Mouse (Mus musculus): ENCODE results near the gene Atraid. TPM values are rescaled to one million over a fixed set of nuclear protein-coding genes. Genes with fewer than 3 reads are reported as not detected.
"Not testable (repeated sequence)": the region's sequence is repeated elsewhere in the genome, so short reads cannot be mapped to it uniquely, and the experiment has no call there.

The Atraid gene
- polyA plus RNA-seq, 1 experiment: 95.6 TPM

- no peak for TF ChIP-seq POLR2A (IDR thresholded peaks at IDR 0.05; ENCODE audit: borderline replicate concordance, control insufficient read depth, low read depth, low read length)
- TF ChIP-seq CTCF (IDR thresholded peaks at IDR 0.05; ENCODE audit: control insufficient read depth, insufficient read depth, low read length): no peak
- no peaks in the 10 kb centered on the region for H3K4me1 ChIP-seq (ENCODE audit: control insufficient read depth, insufficient read depth, low read length)
- 8% methylated on average over 5 of the region's 5 CpGs for whole genome bisulfite sequencing
- H3K27ac ChIP-seq (ENCODE audit: control insufficient read depth, insufficient read depth, low read depth, low read length, poor library complexity): no peak overlapping the region
- no peak overlapping the region for H3K4me3 ChIP-seq (replicated peaks; ENCODE audit: control insufficient read depth, low read depth, low read length)
Measured at GRCm38 (mm10) chr5:31047074-31047473, 1.0 kb upstream of the Atraid start.

- TF ChIP-seq POLR2A (IDR thresholded peaks at IDR 0.05; ENCODE audit: borderline replicate concordance, control insufficient read depth, low read depth, low read length) (no peak), CTCF (IDR thresholded peaks at IDR 0.05; ENCODE audit: control insufficient read depth, insufficient read depth, low read length) (peak; percentile 58)
- Histone ChIP-seq H3K4me3 (replicated peaks; ENCODE audit: control insufficient read depth, low read depth, low read length) (peak within 1 kb of the TSS; percentile 86), H3K4me1 (ENCODE audit: control insufficient read depth, insufficient read depth, low read length) (peaks cover 1% of the 10 kb centered on the region; the same call in 1 of the 2 replicates), H3K27ac (ENCODE audit: control insufficient read depth, insufficient read depth, low read depth, low read length, poor library complexity) (peak within 1 kb of the TSS; percentile 75)
- WGBS: under 1% methylated on average over 23 of the region's 23 CpGs
Measured at GRCm38 (mm10) chr5:31048763-31049641, 890 bp downstream of the Atraid start, which contains the start of gene Slc5a6. Gene Slc5a6, minus strand, starts transcription at chr5:31048924.

- TF ChIP-seq POLR2A (IDR thresholded peaks at IDR 0.05; ENCODE audit: borderline replicate concordance, control insufficient read depth, low read depth, low read length) (no peak), CTCF (IDR thresholded peaks at IDR 0.05; ENCODE audit: control insufficient read depth, insufficient read depth, low read length) (no peak)
- Histone ChIP-seq H3K4me1 (ENCODE audit: control insufficient read depth, insufficient read depth, low read length) (peaks cover 3% of the 10 kb centered on the region; the same call in 1 of the 2 replicates), H3K4me3 (replicated peaks; ENCODE audit: control insufficient read depth, low read depth, low read length) (no peak overlapping the region), H3K27ac (ENCODE audit: control insufficient read depth, insufficient read depth, low read depth, low read length, poor library complexity) (no peak overlapping the region)
Measured at GRCm38 (mm10) chr5:31050427-31050826, 2.3 kb downstream of the Atraid start.

GRCm38 (mm10) chr5:31053728-31054127 lies 5.6 kb downstream of the Atraid start:
- H3K27ac ChIP-seq (ENCODE audit: control insufficient read depth, insufficient read depth, low read depth, low read length, poor library complexity); H3K4me3 ChIP-seq (replicated peaks; ENCODE audit: control insufficient read depth, low read depth, low read length); H3K4me1 ChIP-seq (ENCODE audit: control insufficient read depth, insufficient read depth, low read length): not testable (repeated sequence)
- WGBS: 81% methylated on average over 4 of the region's 4 CpGs

GRCm38 (mm10) chr5:31054261-31055215 lies 6.4 kb downstream of the Atraid start, which contains the start of gene Cad:
Gene Cad, plus strand, starts transcription at chr5:31054780.
- TF ChIP-seq CTCF (IDR thresholded peaks at IDR 0.05; ENCODE audit: control insufficient read depth, insufficient read depth, low read length) (peak; percentile 15; the same call in 1 of the 2 replicates), POLR2A (IDR thresholded peaks at IDR 0.05; ENCODE audit: borderline replicate concordance, control insufficient read depth, low read depth, low read length) (peak; percentile 75; the same call in 1 of the 2 replicates)
- Histone ChIP-seq H3K27ac (ENCODE audit: control insufficient read depth, insufficient read depth, low read depth, low read length, poor library complexity) (no peak within 1 kb of the TSS; the same call in 1 of the 2 replicates), H3K4me3 (replicated peaks; ENCODE audit: control insufficient read depth, low read depth, low read length) (peak within 1 kb of the TSS; percentile 77), H3K4me1 (ENCODE audit: control insufficient read depth, insufficient read depth, low read length) (peaks cover 3% of the 10 kb centered on the region; the same call in 1 of the 2 replicates)
- 3% methylated on average over 64 of the region's 64 CpGs for WGBS

GRCm38 (mm10) chr5:31055216-31056140 lies 7.4 kb downstream of the Atraid start:
- peaks cover 3% of the 10 kb centered on the region; the same call in 1 of the 2 replicates for H3K4me1 ChIP-seq (ENCODE audit: control insufficient read depth, insufficient read depth, low read length)
- H3K4me3 ChIP-seq (replicated peaks; ENCODE audit: control insufficient read depth, low read depth, low read length): peak overlapping the region; percentile 77
- TF ChIP-seq POLR2A (IDR thresholded peaks at IDR 0.05; ENCODE audit: borderline replicate concordance, control insufficient read depth, low read depth, low read length): no peak
- no peak for TF ChIP-seq CTCF (IDR thresholded peaks at IDR 0.05; ENCODE audit: control insufficient read depth, insufficient read depth, low read length)
- no peak overlapping the region for H3K27ac ChIP-seq (ENCODE audit: control insufficient read depth, insufficient read depth, low read depth, low read length, poor library complexity)
- WGBS: 28% methylated on average over 19 of the region's 19 CpGs

- no peak overlapping the region for H3K4me3 ChIP-seq (replicated peaks; ENCODE audit: control insufficient read depth, low read depth, low read length)
- TF ChIP-seq POLR2A (IDR thresholded peaks at IDR 0.05; ENCODE audit: borderline replicate concordance, control insufficient read depth, low read depth, low read length): no peak
Measured at GRCm38 (mm10) chr5:31069810-31070209, 21.7 kb downstream of the Atraid start.

More at GRCm38 (mm10) chr5:31069810-31070209, 21.7 kb downstream of the Atraid start:
- WGBS: 91% methylated on average over 3 of the region's 3 CpGs
- Histone ChIP-seq H3K4me1 (ENCODE audit: control insufficient read depth, insufficient read depth, low read length) (no peaks in the 10 kb centered on the region), H3K27ac (ENCODE audit: control insufficient read depth, insufficient read depth, low read depth, low read length, poor library complexity) (no peak overlapping the region)
